Mouse (Mus musculus) brain, embryonic 14.5 days (tissue): ENCODE measurements around the gene Chmp3. TPM values are rescaled to one million over a fixed set of nuclear protein-coding genes. Genes with fewer than 3 reads are reported as not detected.

ENCODE experiments used
- DNase-seq: peaks from one replicate; pipeline ENCODE4 v3.0.0-alpha.2; 2011; ENCODE audit warnings: low read depth
- CTCF ChIP-seq: fragments of 200-500 bp; IDR thresholded peaks from 2 replicates; pipeline ENCODE4 v1.5.1; 2012; ENCODE audit warnings: inconsistent platforms, mild to moderate bottlenecking, moderate library complexity, borderline replicate concordance; ENCODE audit not compliant: insufficient read depth, insufficient read length; ENCODE audit errors: extremely low read depth
- POLR2A ChIP-seq: fragments of 200-500 bp; IDR thresholded peaks from 2 replicates; pipeline ENCODE4 v1.6.1; 2012; ENCODE audit warnings: mild to moderate bottlenecking, inconsistent platforms, borderline replicate concordance; ENCODE audit not compliant: poor library complexity, insufficient read depth, insufficient read length, severe bottlenecking; ENCODE audit errors: extremely low read depth
- polyA plus RNA-seq: library from polyadenylated mRNA; depleted of rRNA; stranded (reverse); fragments of >200 nt; gene quantifications from 2 replicates; pipeline ENCODE4 v1.2.3, GENCODE M21; 2012; rRNA removed

Chmp3 gene
- 51.0 and 51.6 TPM in 2 replicates for polyA plus RNA-seq

DNA sequence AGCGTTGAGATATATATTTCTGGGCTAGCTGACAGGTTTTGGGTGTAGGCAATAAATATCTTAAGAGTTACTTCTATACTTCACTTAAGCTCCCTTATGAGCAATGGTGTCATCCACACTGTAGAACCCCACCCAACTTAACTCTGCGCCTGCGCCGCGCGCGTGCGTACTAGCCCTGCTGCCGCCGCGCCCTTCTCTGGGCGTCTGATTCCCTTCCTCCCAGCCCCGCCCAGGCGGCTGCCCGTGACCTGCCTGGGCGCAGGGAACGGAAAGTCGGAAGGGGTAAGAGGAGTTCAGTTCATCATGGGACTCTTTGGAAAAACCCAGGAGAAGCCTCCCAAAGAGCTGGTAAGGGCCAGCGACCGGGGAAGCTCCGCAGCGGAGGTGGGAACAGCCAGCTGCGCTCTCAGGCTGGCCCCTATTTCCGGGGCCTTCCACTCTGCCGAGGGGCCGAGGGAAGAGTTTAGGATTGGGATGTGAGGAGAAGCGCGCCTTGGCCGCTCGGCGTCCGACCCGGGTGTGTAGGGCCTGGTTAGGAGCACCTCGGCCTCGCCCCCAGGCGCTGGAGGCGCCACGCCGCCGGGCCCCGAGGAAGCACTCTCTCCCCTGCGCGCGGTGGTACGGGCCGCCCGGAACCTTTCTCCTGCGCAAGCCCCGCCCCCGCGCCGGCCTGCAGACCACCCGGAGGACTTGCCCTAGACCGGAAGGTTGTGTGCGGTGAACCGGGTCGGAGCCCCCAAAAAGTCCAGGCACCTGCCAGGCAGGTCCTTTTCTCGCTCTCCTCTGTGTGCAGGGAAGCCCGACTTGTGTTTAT, at the start of gene Chmp3:
Chmp3 (plus strand) TSS at position 112 of the 814 bp plus-strand sequence.
- DNase-seq: peak; percentile 97
- TF ChIP-seq POLR2A (peak; percentile 53), CTCF (no peak)

DNA sequence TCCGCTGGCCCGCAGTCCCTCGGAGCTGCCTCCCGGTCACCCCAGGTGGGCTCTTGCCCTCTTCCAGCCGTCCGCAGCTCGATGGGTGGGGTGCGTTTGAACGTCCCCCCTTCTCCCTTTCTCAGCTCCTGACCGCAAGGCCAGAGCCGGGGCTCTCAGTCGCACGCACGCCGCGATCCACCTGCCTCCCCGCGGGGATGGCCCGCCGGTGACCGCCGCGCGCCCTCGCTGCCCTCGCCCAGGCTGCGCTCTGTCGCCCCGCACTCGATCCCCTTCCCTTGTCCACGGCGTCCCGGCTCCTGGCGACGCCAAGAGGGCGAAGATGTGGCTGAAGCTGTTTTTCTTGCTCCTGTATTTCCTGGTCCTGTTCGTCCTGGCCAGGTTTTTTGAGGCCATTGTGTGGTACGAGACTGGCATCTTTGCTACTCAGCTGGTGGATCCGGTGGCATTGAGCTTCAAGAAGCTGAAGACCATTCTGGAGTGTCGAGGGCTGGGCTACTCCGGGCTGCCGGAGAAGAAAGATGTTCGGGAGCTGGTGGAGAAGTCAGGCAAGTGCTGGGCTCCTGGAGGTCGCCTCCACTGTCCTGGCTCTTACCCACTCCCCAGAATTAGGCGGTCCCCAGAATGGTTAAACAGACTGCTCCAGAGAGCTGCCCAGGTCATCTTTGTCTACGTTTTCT, 49.1 kb upstream of the Chmp3 start:
- peak; percentile 71 for DNase-seq
- no peak for TF ChIP-seq CTCF
- 0 out of 2 replicates have a peak, but pooled peaks have one; percentile 9 for TF ChIP-seq POLR2A

DNA sequence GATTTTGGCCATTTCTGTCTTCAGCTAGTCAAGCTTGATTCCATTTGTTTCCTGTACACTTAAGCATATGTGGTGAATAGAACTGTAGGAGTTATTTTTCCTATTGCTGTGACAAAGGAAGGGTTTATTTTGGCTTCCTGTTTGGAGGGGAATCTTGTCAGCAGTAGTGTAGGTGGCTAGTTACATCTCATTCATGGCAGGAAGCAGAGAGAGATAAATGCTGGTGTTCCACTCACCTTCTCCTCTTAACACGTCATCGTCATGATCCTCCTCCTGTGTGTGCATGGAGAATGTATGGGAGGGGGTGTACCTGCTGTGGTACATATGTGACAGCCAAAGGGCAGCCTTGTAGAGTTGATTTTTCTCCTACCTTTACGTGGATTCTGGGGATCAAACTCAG, 43.0 kb upstream of the Chmp3 start:
- no peak for TF ChIP-seq POLR2A
- no peak for TF ChIP-seq CTCF
- no peak for DNase-seq

DNA sequence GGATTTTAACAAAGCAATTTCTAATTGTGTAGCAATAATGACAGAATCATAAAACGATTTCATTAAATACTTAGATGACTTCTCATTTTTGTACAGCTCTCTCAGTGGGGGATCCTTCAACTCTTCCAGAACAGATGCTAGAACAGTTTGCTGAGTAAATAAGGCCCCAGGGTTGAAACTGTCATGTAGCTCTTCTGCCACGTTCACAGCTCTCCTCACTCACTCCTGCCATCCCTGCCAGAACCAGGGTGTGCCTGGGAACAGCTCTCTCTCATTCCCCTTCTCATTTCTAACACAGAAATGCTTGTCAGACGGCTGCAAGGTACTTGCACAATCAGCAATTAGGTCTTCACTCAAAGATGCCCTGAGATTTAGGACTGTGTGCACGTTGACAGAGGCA, 40.6 kb upstream of the Chmp3 start:
- TF ChIP-seq CTCF (no peak), POLR2A (no peak)
- DNase-seq: peak; percentile 50

DNA sequence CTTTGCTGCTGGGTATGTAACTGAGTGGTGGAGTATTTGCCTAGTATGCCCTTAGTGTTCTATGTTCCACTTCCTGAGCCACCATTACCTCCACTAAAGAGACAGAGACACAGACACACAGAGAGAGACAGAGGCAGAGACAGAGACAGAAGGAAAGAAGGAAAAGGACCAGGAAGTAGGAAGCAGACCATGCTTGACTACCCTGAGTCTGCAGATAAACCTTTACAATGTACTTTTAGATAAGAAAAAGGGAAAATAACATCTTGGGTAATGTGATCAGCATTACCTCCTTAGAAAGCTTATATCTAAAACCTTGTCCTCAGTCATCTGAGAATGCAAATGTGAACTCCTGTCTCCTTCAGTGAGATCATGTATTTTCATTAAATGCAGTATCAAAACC, 39.9 kb upstream of the Chmp3 start:
- TF ChIP-seq CTCF (no peak), POLR2A (no peak)

DNA sequence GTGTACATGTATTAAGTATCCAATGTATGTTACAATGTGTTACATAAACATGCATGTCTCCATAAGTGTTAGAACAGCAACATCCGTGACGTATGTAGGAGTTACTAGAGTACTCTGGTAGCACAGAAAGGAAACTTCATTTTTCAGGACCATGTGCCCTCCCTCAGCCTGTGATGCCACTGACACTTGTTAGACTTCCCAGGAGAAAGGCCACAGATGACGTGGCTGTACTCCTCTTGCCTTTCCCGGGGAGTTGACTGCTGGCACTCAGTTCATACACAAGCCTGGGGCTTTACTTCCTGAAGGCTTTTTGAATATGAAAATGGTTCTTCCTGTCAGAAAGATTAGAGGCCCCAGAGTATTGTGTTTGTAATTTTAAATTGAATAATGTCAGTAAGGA, 39.5 kb upstream of the Chmp3 start:
- TF ChIP-seq CTCF: no peak
- no peak for TF ChIP-seq POLR2A

More for the DNA sequence above, 39.9 kb upstream of the Chmp3 start:
- no peak for DNase-seq

DNA sequence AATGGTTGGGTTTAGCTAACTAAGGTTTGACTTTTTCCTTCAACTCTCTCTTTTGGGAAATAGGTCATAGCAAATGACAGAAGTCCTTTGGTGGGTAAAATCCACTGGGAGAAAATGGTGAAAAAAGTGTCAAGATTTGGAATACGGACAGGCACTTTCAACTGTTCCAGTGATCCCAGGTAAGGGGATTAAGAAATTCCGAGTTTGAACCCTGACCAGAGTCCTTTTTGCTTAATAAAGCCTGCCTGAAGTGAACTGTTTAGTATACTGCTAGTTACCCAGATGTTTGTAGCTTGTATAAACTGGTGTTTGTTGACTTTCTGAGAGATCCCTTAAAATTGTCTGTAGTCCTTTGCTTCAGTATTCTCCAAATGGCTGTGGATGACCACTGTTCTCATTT, 37.9 kb upstream of the Chmp3 start:
- no peak for TF ChIP-seq CTCF
- TF ChIP-seq POLR2A: no peak
- DNase-seq: no peak

More for the DNA sequence above, 39.5 kb upstream of the Chmp3 start:
- DNase-seq: no peak

DNA sequence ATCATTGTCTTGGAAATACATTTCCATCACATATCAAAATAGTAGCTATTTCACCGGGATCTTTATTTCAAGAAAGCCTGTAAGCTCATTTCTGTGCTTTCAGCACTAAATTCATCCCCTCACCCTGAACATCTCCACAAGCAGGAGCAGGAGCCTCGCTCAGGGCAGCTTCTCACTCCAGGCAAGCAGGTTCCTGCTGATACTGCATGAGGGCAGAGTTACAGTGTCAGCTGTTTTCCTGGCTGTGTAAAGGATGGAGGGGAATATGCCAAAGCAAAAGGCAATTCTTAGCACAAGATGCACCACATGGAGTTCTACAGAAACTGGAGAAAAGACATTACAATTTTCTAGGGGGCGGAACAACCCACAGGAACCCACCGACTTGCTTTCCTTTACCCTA, 24.1 kb upstream of the Chmp3 start:
- TF ChIP-seq CTCF: no peak
- no peak for TF ChIP-seq POLR2A
- no peak for DNase-seq

DNA sequence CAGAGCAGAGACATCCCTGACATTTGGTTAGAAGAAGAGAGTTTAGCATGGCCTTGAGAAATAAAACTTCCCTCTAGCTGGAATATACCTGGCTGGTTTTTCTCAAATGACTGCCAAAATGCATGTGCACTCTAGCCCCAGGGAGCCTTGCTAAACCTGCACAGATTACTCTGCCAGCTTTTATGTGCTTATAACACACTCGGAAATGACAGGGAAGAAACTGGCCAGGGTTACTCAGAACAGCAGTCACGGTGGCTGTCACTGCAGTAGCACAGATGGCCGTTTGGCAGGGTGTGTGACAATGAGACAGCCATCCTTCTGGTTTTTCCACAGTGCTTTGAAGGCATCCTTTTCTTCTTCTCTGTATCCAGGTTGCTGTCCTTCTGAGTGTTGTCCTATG, 18.0 kb upstream of the Chmp3 start:
- peak; percentile 79 for DNase-seq
- no peak for TF ChIP-seq CTCF
- TF ChIP-seq POLR2A: no peak

DNA sequence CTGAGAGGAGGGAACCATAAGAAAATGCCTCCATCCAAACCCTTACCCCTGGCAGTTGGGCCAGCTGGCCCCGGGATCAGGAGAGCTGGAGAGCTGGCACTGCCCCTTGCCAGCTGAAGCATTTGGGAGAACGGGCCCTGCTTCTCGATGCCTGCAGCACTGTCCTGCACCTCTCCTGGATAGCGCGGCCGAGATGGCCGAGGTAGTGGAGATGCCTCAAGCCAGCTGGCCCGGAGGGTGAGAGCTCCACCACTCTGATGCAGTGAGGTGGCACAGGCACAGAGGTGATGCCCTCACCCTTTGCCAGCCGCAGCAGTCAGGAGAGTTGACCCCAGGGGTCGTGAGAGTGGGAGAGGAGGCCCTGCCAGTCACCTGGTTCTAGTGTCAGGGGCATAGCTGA, 16.5 kb upstream of the Chmp3 start:
- TF ChIP-seq POLR2A (no peak), CTCF (no peak)
- no peak for DNase-seq

DNA sequence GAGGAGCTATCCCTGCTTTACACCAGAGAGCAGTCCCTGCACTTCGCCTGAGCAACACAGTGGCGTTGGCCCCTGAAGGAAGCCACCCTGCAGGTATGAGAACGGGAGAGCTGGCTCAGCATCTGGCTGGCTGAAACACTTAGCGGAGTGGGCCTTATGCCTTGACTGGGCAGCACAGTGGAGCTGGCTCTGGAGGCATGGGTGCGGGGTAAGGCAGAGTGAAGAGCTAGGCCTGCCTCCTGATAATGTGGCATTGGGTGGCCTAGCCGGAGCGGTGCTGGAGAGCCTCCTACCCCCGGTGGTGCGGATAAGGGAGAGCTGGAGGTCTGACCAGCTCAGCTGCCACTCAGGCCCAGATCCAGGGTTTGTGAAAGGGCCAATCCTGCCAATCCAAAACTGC, 15.8 kb upstream of the Chmp3 start:
- no peak for TF ChIP-seq CTCF
- no peak for TF ChIP-seq POLR2A
- DNase-seq: no peak
